Mouse (Mus musculus) liver, embryonic 14.5 days (tissue): ENCODE results near the gene Il31.

ENCODE experiments used
- CTCF ChIP-seq: IDR thresholded peaks from 2 replicates; pipeline ENCODE4 v1.5.1; 2016; ENCODE audit warnings: antibody characterized with exemption, low read depth, control low read depth
- EP300 ChIP-seq: IDR thresholded peaks from 2 replicates; pipeline ENCODE4 v1.6.1; 2016; ENCODE audit warnings: antibody characterized with exemption, low read depth

DNA sequence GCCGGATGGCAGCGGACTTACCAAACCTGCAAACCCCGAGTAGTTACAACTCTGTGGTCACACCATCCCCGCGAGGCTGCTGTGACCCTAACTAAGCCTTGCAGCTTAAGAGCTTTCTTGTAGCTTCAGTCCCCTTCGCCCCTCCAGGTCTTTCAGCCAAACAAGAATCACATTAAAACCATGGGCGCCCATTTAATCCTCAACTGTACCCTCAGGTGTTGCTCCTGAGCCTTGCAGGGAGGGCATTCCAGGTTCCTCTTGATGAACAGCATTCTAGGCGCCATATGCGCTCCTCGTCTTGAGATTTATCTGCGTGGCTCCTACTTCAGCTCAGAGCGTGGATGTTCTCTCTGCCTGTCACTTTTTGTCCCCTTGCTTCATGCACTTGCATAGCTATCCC, 19.6 kb upstream of the Il31 start:
- TF ChIP-seq EP300 (no peak), CTCF (no peak)
